ENCODE assay signal across 8 mouse cellular contexts in genomic region chr11:69326408-69327156, GRCm38 (mm10). TPM values are rescaled to one million over a fixed set of nuclear protein-coding genes. Genes with fewer than 3 reads are reported as not detected.
A peak's percentile ranks its signal among the peaks of the same experiment; 100 is the strongest.
DNase-seq lines count a peak whose midpoint lies in the region; ATAC-seq lines count a peak whose summit lies in the region.

No protein-coding gene starts in this region.

- peak overlapping the region; percentile 95 for H3K4me2 ChIP-seq in hindbrain, embryonic 16.5 days (ENCODE audit: low read length)
- peak overlapping the region; percentile 91 for H3K4me2 ChIP-seq in midbrain, embryonic 11.5 days

- ATAC-seq in erythroblast, adult 5-6 weeks (replicated peaks; ENCODE audit: low FRiP score, poor library complexity, severe bottlenecking): no peak
- ATAC-seq in hindbrain, embryonic 16.5 days: peak; percentile 12
- peak; percentile 33 for ATAC-seq in midbrain, embryonic 11.5 days (ENCODE audit: low FRiP score)

- H3K9ac ChIP-seq in hindbrain, embryonic 16.5 days (ENCODE audit: low read depth, low read length): peak overlapping the region; percentile 76
- H3K9ac ChIP-seq in midbrain, embryonic 11.5 days (ENCODE audit: low read length): peak overlapping the region; percentile 66

- peak overlapping the region; percentile 55 for H3K4me3 ChIP-seq in erythroblast, embryonic 14.5 days (replicated peaks)
- peak overlapping the region; percentile 50 for H3K4me3 ChIP-seq in hindbrain, embryonic 16.5 days (ENCODE audit: low read length)
- H3K4me3 ChIP-seq in midbrain, embryonic 11.5 days (ENCODE audit: low read depth, low read length): peak overlapping the region; percentile 50

- peaks cover 6% of the 10 kb centered on the region for H3K36me3 ChIP-seq in erythroblast, embryonic 14.5 days (ENCODE audit: control insufficient read depth)
- no peaks in the 10 kb centered on the region for H3K36me3 ChIP-seq in hindbrain, embryonic 16.5 days (ENCODE audit: control insufficient read depth, insufficient read depth, low read length)
- H3K36me3 ChIP-seq in midbrain, embryonic 11.5 days (ENCODE audit: control insufficient read depth, insufficient read depth, low read length): no peaks in the 10 kb centered on the region

- H3K9me3 ChIP-seq in erythroblast, embryonic 14.5 days (ENCODE audit: control insufficient read depth, low read length): no peaks in the 10 kb centered on the region
- H3K9me3 ChIP-seq in hindbrain, embryonic 16.5 days (ENCODE audit: control insufficient read depth, low read length): no peaks in the 10 kb centered on the region
- H3K9me3 ChIP-seq in midbrain, embryonic 11.5 days (ENCODE audit: control insufficient read depth, low read length): no peaks in the 10 kb centered on the region

- WGBS in hindbrain, embryonic 16.5 days: 1% methylated on average over 45 of the region's 45 CpGs
- WGBS in midbrain, embryonic 11.5 days: 2% methylated on average over 45 of the region's 45 CpGs

- peak; percentile 24 for DNase-seq in urinary bladder, postnatal 14 days (ENCODE audit: low spot score)
- DNase-seq in urinary bladder, adult 18-20 months (ENCODE audit: low spot score in 2 of 2): no peak
- DNase-seq in midbrain, embryonic 11.5 days (ENCODE audit: low spot score, missing footprints): peak; percentile 87
- DNase-seq in frontal cortex, adult 2 months (ENCODE audit: extremely low spot score in 1 of 2, low spot score in 1 of 2): no peak
- DNase-seq in layer of hippocampus, adult 18-20 months (ENCODE audit: low spot score in 2 of 2): no peak

- 0 out of 2 replicates have a peak overlapping the region, but pooled peaks have one; percentile 36 for H3K27ac ChIP-seq in hindbrain, embryonic 16.5 days (ENCODE audit: low read depth, low read length)
- H3K27ac ChIP-seq in midbrain, embryonic 11.5 days (ENCODE audit: low read depth, low read length): no peak overlapping the region

- H3K4me1 ChIP-seq in erythroblast, embryonic 14.5 days (ENCODE audit: control insufficient read depth): peaks cover 49% of the 10 kb centered on the region
- peaks cover 37% of the 10 kb centered on the region for H3K4me1 ChIP-seq in hindbrain, embryonic 16.5 days (ENCODE audit: control insufficient read depth, insufficient read depth, low read depth, low read length)
- peaks cover 30% of the 10 kb centered on the region for H3K4me1 ChIP-seq in midbrain, embryonic 11.5 days (ENCODE audit: control insufficient read depth, insufficient read depth, low read length)

- H3K27me3 ChIP-seq in erythroblast, embryonic 14.5 days (ENCODE audit: control insufficient read depth): peaks cover 56% of the 10 kb centered on the region
- H3K27me3 ChIP-seq in hindbrain, embryonic 16.5 days (replicated peaks; ENCODE audit: control insufficient read depth, insufficient read depth, low read length): no peaks in the 10 kb centered on the region
- peaks cover 16% of the 10 kb centered on the region for H3K27me3 ChIP-seq in midbrain, embryonic 11.5 days (ENCODE audit: control insufficient read depth, insufficient read depth, low read length)

RNA-seq across cellular contexts. Expression of gene Kcnab3, which starts 0.5 kb away (rescaled TPM):
- polyA plus RNA-seq in erythroblast, embryonic 14.5 days (2012): not detected in 2 replicates
- total RNA-seq in erythroblast, adult 5-6 weeks (2015; ENCODE audit: low replicate concordance): not detected in 2 replicates
- total RNA-seq in erythroblast, adult 5-6 weeks (2017; ENCODE audit: low replicate concordance): not detected in 2 replicates
- 4.9 and 6.0 TPM in 2 replicates for polyA plus RNA-seq in hindbrain, embryonic 16.5 days (2015; fragmentation: Nextera tagmentation; extraction: Ambion mirVana)
- 1.8 and 2.9 TPM in 2 replicates for polyA plus RNA-seq in midbrain, embryonic 11.5 days (2014; fragmentation: Nextera tagmentation; extraction: Ambion mirVana)
- polyA plus RNA-seq in frontal cortex, adult 2 months (2012; rRNA removed): 105 and 109 TPM in 2 replicates
- total RNA-seq in layer of hippocampus, adult 18-20 months (2021): 10 to 100 TPM; 21.0 to 25.8 TPM

RNA-seq across cellular contexts. Expression of gene Trappc1, which starts 2.8 kb away (rescaled TPM):
- 1.5 and 1.9 TPM in 2 replicates for polyA plus RNA-seq in erythroblast, embryonic 14.5 days (2012)
- 33.2 and 43.7 TPM in 2 replicates for total RNA-seq in erythroblast, adult 5-6 weeks (2015; ENCODE audit: low replicate concordance)
- 12.7 and 24.8 TPM in 2 replicates for total RNA-seq in erythroblast, adult 5-6 weeks (2017; ENCODE audit: low replicate concordance)
- 177 and 185 TPM in 2 replicates for polyA plus RNA-seq in hindbrain, embryonic 16.5 days (2015; fragmentation: Nextera tagmentation; extraction: Ambion mirVana)
- polyA plus RNA-seq in midbrain, embryonic 11.5 days (2014; fragmentation: Nextera tagmentation; extraction: Ambion mirVana): 205 and 206 TPM in 2 replicates
- polyA plus RNA-seq in frontal cortex, adult 2 months (2012; rRNA removed): 73.4 and 85.0 TPM in 2 replicates
- 10 to 100 TPM; 51.4 to 59.8 TPM for total RNA-seq in layer of hippocampus, adult 18-20 months (2021)

RNA-seq across cellular contexts. Expression of gene Cntrob, which starts 3.0 kb away (rescaled TPM):
- 3.4 and 4.9 TPM in 2 replicates for polyA plus RNA-seq in erythroblast, embryonic 14.5 days (2012)
- total RNA-seq in erythroblast, adult 5-6 weeks (2015; ENCODE audit: low replicate concordance): 2.9 and 7.3 TPM in 2 replicates
- total RNA-seq in erythroblast, adult 5-6 weeks (2017; ENCODE audit: low replicate concordance): 16.9 and 24.4 TPM in 2 replicates
- polyA plus RNA-seq in hindbrain, embryonic 16.5 days (2015; fragmentation: Nextera tagmentation; extraction: Ambion mirVana): 15.5 and 16.4 TPM in 2 replicates
- 20.0 and 28.3 TPM in 2 replicates for polyA plus RNA-seq in midbrain, embryonic 11.5 days (2014; fragmentation: Nextera tagmentation; extraction: Ambion mirVana)
- 27.8 and 31.3 TPM in 2 replicates for polyA plus RNA-seq in frontal cortex, adult 2 months (2012; rRNA removed)
- total RNA-seq in layer of hippocampus, adult 18-20 months (2021): 10 to 100 TPM; 13.5 to 14.1 TPM

RNA-seq across cellular contexts. Expression of gene Rnf227, which starts 13.7 kb away (rescaled TPM):
- 0.06 TPM in 1 of 2 replicates, not detected in the other for polyA plus RNA-seq in erythroblast, embryonic 14.5 days (2012)
- 1.7 and 15.2 TPM in 2 replicates for total RNA-seq in erythroblast, adult 5-6 weeks (2015; ENCODE audit: low replicate concordance)
- 0.70 and 3.2 TPM in 2 replicates for total RNA-seq in erythroblast, adult 5-6 weeks (2017; ENCODE audit: low replicate concordance)
- polyA plus RNA-seq in hindbrain, embryonic 16.5 days (2015; fragmentation: Nextera tagmentation; extraction: Ambion mirVana): 239 and 257 TPM in 2 replicates
- 29.6 and 30.4 TPM in 2 replicates for polyA plus RNA-seq in midbrain, embryonic 11.5 days (2014; fragmentation: Nextera tagmentation; extraction: Ambion mirVana)
- polyA plus RNA-seq in frontal cortex, adult 2 months (2012; rRNA removed): 130 and 138 TPM in 2 replicates
- total RNA-seq in layer of hippocampus, adult 18-20 months (2021): 100 to 1,000 TPM; 124 to 132 TPM

RNA-seq across cellular contexts. Expression of gene Chd3, which starts 42.6 kb away (rescaled TPM):
- polyA plus RNA-seq in erythroblast, embryonic 14.5 days (2012): 1.1 and 1.8 TPM in 2 replicates
- 7.9 and 9.8 TPM in 2 replicates for total RNA-seq in erythroblast, adult 5-6 weeks (2015; ENCODE audit: low replicate concordance)
- total RNA-seq in erythroblast, adult 5-6 weeks (2017; ENCODE audit: low replicate concordance): 16.8 and 18.5 TPM in 2 replicates
- polyA plus RNA-seq in hindbrain, embryonic 16.5 days (2015; fragmentation: Nextera tagmentation; extraction: Ambion mirVana): 68.0 and 73.2 TPM in 2 replicates
- polyA plus RNA-seq in midbrain, embryonic 11.5 days (2014; fragmentation: Nextera tagmentation; extraction: Ambion mirVana): 38.2 and 39.4 TPM in 2 replicates
- polyA plus RNA-seq in frontal cortex, adult 2 months (2012; rRNA removed): 374 and 399 TPM in 2 replicates
- total RNA-seq in layer of hippocampus, adult 18-20 months (2021): 100 to 1,000 TPM; 531 to 556 TPM

Comparison
In these comparisons a context has a peak if more than half of its experiments do, and no peak if none do; other contexts are left out.
1. DNase-seq: peak in urinary bladder, postnatal 14 days (single experiment) and midbrain, embryonic 11.5 days (single experiment); none in urinary bladder, adult 18-20 months (0 of 2), frontal cortex, adult 2 months (0 of 2) and layer of hippocampus, adult 18-20 months (0 of 2).
2. RNA of gene Kcnab3, which starts 0.5 kb away (polyA plus RNA-seq): 105 to 109 TPM in frontal cortex, adult 2 months; 4.9 to 6.0 TPM in hindbrain, embryonic 16.5 days, 1.8 to 2.9 TPM in midbrain, embryonic 11.5 days and not detected in erythroblast, embryonic 14.5 days; every median in the first group is over 10 times any median in the second.
3. RNA of gene Trappc1, which starts 2.8 kb away (polyA plus RNA-seq): 205 to 206 TPM in midbrain, embryonic 11.5 days, 177 to 185 TPM in hindbrain, embryonic 16.5 days and 73.4 to 85.0 TPM in frontal cortex, adult 2 months; 1.5 to 1.9 TPM in erythroblast, embryonic 14.5 days; every median in the first group is over 10 times any median in the second.
4. Peak in every context shown above with its lines, with median percentiles within 50 percentile points of each other: H3K4me3 ChIP-seq.